Mouse (Mus musculus): ENCODE results near the gene Pex10.

Gene Pex10

DNA sequence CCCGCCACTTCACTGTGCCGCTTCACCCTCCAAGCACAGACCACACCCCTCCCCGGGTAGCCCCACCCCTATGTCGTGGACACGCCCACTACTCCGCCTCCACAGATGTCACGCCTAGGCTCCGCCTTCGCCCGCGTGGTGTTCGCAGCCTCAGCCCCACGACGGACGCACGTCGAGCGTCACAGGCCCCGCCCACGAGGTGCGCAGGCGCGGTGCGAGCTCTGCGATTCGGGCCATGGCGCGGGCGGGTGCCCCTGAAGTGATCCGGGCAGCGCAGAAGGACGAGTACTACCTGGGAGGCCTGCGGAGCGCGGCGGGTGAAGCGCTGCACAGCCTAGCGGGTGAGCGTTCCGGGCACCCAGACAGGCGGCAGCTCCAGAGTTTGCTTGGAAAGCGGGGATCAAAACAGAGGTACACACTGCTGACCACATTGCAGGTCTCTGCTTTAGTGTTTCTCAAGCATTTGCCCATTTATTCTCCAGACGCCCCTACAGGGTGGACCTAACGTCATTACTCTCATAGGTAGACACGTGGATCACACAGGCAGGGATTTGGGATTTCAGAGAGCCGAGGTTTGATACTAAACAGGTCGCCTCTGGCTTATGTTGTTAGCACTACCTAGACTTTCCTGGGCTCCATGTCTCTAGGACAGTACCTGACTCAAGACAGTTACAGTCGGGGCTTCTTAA is at the start of gene Pex10:
Gene Pex10, plus strand, starts transcription at position 183 of the 689 bp plus-strand sequence.
- DNase-seq = peak; percentile 97

DNA sequence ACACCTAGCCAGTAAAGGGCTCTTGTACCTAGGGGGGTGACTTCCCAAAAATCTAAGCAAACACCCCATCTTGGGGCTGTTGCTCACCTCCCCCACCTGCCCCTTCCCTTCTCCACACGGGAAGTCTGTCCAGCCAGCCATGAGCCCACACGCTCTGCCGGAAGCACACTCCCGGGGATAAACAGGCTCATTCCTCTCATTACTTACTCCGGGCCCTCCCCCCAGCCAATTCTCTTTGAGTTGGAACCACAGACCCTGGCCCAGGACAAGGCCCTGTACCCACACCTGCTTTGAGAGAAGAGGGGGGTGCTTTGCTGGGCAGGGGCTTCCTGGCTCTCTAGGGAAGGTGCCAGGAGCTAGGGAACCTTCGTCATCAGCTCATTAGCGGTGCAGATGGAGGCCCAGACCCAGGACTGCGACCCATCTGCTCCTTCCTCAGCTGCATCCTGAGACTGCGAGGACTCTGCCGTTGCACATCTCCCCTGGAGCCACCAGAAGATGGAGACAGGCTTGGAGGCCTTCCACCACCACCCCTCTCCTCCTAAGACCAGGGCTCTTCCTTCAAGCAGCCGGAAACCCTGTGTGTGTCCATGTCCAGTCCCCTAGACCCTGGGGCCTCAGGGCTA is 49.5 kb upstream of the Pex10 start:
- peak; percentile 69 for DNase-seq

DNA sequence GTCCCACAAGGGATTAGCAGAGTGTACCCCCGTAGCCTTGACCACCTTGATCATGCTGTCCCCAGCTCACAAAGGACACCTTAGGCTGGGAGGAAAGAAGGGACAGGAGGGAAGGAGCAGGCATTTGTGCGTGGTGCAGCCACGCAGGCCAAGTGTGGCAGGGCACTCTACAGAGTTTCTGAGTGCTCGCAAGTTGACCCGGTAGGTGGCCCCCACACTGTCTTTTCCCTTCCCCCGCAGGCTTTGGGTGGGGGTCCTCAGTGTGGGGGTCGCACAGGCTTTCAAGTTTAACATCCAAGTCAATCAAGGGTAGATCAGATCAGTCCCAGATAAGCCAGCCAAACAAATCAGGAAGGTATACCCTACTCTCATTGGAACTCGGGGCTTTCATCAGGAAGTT is 48.8 kb upstream of the Pex10 start:
- DNase-seq = no peak

DNA sequence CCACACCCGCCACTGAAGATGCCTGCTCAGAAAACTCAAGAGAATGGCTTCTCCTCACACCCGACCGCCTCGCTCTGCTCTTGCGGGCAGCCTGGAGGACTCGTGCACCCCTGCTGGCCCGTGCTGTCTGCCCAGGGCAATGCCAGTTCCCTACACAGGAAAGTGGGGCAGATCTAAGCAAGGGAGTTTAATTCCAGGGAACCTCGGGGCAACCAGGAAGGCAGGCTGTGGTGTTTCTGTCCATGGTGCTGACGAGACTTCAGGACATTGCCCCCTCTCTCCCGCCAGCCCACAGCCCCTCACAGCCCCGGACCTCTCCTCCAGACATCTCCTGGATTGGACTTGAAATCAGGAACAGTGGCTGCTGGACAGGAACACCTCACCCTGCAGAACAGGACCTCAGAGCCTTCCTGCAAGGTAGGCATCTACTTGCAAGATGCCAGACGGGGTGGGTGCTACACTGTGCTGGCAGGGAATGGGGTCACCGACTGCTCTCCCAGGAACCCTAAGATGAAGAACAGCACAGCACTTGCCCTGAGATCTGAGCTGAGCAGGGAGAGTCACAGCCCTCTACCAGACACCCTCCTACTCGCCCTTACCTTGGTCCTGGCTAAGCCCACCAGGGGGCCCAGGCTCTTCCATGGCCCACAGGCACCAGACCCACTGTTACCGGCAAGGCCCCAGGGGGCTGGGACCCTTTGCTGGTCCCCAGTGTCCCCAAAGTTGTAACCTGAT is 48.0 kb upstream of the Pex10 start:
- DNase-seq = peak; percentile 78

DNA sequence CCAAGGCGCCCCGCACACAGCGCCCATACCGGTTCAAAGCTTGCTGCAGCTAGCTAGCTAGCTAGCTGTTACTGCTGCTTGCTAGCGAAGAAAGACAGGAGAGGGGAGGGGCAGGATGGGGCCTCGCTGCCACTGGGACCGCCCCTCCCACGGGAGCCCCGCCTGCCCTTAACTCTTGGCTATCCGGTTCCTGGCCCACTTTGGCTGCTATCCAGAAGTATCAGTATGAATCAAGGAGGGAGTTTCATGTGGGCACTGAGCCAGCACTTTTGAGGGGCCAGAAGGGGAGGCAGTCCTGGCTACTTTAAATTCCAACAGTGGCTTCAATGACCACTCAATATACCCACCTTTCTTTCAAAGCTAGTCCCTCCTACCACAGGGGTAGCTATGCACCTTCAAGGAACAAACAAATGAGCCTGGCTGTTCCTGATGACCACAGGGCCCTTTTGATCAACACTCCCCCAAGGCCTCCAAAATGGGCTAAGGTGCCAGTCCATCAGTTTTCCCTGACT is 47.4 kb upstream of the Pex10 start:
- peak; percentile 90 for DNase-seq

DNA sequence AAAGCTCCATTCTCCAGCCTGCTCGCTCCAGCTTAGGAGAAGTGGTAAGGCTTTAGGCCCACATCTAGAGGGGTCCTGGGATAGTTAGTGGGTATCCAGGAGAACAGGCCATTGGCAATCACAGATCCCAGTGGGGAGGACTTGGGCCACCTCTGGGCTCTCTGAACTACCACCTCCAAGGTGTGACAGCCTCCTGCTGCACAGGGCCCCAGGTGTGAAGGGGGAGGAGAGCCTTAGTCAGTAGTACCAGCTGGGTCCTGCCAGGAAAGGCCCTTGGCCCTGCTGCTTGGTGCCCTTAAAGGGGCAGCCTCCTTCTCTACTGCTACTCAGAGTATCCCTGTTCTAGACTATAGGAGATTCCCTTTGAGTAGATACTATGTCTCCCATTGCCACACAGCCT is 46.7 kb upstream of the Pex10 start:
- no peak for DNase-seq

DNA sequence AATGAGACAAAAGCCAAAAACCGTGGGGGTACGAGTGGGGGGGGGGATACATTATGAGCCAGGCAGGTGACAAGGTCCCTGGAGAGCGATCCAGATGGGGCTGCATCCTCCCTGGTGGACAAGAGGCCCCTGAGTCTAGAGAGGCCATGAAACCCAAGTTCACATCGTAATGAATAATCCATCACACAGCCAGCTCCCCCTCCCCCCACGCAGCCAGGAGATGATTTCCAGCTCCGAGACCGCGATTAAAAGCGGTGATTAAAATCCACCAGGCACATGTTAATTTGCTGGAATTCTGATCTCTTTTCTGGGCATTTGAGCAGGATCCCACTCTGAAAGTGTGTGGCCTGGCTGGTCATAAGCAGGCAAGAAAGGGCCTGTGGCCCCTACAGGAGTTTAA is 46.0 kb upstream of the Pex10 start:
- DNase-seq = no peak

DNA sequence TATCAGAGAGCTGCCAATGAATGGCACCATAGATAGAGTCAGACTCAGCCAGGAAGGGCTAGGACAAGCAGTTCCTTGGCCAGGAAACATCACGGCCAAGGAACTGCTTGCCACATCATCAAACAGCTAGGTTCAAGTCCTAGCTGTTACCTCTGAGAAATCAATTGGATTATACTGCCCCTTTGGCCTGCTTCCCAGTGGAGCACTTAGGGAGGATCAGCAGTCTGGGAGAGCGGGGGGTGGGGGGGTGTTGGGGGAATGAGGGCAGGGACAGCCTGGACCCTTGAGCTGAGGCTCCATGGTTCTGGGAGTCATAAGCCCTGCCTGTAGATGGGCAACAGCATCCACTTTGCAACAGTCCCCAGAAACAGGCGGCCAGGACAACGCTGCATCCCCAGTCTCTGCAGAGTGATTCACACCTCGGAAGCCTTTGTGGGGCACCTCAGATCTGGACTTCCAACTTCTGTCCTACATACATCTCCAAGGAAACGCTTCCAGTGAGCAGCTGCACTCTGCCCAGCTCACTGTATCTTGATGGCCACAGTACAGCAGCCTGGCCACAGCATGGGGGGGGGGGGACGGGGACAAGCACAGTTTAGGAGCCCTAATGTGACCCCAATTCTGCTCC is 44.5 kb upstream of the Pex10 start:
- DNase-seq = no peak

DNA sequence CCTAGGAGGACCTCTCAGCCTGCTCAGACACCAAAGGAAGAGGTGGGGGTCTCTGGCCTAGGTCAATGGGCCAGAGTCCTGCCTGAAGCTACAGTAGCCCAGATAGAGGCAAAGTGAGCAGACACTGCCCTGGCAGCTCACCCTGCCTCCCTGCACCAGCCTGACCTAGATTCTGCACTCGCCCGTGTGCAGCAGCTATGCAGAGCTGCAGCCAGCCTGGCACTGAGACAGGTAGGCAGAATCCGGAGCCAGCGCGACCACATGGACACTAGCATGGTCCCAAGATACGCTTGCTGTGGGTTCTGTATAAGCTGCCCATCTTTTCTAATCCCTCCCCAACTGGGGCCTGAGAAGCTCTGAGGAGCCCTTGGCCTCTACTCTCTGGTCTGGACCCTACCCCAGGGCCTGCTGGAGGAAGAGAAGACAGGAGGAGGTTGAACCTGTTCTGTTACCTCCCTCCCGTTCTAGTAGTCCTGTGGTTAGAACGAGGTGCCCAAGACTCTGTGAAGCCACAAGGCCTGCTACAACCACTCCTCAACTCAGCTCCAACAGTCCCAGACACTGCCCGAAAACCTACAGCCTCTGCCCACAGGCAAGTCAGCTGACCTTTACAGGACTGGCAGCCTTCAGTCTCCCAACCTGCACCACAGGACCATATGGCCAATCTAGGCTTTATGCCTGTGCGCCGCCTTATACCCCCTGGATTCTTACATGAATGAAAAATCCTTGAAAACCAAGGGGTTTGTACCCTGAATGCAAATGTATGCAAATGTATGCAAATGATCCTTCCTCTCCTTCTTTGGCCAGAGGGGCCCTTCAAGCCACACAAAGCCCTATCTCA is 42.4 kb upstream of the Pex10 start:
- peak; percentile 82 for DNase-seq

DNA sequence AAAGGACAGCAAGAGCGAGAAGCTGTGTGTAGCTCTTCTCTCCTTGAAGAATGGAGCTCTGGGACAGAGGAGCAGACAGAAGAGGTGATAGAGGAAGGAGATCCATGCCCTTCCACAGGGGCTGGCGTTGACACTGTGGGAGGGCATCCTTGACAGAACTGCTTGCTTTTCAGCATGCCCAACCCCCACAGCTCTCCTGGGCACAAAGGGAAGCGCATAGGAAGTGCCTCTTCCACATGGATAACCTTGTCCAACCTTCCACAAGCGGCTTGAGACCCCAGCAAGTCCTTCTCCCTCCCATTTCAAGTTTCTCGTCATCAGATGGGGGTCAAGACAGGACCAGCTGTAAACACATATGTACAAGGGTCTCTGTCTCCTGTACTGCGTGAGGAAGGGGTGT is 33.7 kb upstream of the Pex10 start:
- DNase-seq = no peak

DNA sequence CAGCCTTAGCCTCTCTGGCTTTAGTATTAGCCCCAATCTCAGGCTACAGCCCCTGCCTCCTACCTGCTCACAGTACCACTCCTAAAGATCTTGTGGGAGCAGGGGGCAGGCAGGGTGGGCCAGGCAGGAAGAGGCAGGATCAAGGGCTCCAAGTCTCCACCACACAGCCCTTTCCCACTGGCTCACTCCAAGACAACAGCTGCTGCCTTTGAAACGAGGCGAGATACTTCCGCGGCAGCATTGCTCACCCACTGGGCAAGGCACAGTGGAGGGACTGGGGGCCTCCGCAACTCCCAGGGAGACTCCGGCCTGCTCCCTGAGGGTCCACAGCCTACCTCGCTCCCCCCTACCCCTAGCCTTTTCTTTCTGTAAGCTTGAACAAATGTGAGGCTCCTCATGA is 32.6 kb upstream of the Pex10 start:
- DNase-seq = no peak

DNA sequence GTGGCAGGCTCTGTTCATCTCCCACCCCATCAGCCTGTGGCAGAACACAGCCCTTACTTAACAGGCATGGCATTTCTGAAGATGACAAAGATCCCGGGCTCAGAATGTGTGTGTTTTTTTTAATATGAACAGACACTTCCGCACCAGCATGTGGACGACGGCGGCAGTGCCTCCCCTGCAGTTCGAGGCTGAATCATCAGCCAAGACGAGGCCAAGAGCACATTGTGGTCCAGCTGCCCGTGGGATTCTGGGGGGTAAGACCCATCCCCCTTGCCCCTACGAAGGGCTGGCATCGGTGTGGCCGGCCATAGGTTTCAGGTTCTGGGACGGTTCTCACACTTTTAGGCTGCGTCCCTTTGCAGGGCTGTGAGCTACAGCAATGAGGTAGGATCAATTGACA is 32.0 kb upstream of the Pex10 start:
- no peak for DNase-seq

DNA sequence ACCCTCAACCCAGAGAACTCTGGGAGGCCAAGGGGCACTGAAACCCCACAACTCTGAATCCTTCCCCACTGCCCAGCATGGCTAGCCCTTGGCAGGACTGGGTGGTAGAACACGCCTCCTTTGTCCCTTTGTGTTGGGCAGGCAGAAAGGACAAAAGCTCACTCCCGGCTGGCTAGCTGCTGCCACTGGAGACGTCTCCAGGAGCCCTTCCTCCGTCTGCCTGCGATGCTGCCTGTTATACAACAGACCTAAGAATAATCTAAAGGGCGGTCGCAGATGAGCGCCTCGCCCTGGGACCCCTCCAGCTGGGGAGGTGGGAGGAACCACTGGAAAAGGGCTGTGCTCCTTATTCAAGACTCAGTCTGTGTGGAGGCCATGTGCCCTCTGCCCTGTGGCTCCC is 26.6 kb upstream of the Pex10 start:
- no peak for DNase-seq

DNA sequence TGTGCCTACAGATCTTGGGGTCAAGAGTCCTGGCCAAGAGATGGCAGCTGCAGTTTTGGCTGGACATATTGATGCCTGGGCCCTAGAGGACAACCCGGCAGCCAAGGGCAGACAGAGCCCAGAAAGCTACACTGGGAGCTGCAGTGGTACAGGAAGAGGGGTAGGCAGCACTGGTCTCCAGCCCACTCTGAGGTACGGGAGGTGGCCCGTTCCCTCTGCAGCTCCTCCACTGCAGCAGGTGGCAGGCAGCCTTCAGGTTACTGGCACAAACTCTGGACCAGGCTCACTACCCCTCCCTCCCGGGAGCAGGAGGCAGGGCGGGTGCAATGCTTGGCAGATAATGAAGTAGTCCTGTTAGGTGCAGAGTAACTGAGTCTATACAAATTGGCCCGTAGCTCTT is 26.1 kb upstream of the Pex10 start:
- no peak for DNase-seq

DNA sequence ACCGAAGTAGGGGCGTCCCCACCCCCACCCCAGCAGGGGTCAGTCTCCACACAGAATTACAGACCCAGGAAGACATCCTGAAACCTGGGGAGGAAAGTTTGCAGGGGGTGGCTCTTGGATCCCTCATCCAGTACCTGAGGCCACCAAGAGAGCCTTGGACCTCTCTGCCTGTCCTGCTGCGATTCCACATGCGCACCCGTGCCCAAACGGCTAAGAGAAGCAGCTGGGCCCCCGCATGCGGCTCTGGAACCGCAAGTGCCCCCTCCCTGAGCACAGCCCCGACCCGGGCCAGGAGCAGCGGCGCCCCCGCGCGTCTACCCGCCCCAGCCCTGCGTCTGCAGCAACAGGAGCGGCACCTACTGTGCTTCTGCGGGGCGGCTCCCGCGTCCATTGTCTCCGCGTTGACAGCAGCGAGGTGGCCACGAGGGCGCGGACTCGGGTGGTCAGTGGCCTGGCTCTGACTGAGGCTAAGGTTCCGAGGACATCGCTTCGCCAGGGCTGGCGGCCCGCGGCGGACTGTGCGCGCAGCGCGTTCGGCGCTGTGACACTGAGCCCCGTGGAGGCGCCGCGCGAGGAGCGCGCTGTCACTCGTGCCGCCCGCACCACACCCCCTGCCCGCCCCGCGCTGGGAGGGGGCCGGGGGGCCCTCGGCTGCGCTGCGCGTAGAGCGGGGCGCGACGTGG is 24.1 kb upstream of the Pex10 start:
- DNase-seq = peak; percentile 54

DNA sequence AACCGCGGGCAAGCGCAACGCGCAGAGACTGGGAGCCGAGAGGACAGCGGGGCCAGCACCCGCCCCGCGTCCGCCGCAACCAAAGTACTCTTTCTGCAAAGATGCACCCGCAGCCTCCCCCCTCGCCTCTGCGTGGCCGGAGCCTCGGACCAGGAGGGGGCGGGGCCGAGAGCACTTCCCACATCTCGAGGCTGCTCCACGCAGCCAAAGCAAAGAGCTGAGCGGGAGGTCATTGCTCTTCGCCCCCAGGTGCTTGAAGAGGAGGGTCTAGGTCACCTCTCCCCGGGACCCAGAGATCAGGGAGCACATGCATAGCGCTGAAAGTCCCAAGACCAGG is 23.6 kb upstream of the Pex10 start:
- DNase-seq = no peak

DNA sequence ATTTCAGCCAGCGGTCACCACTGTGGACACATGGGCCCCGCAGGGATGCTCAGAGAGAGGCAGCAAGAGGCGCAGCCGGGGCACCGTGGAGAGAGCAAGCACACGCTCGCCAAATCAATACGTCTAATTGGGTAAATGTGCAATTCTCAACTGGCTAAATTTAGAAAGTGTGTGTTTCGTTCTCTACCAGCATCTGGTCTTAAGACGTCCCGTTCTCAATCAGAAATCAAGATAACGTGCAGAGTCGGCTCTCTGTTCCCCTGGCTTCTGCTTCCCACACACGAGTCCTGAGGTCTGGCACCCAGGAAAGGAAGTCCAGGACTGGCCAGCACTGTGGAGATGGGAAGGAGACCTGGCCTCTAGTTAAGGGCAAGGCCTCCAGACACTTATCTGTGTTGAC is 20.2 kb upstream of the Pex10 start:
- DNase-seq = no peak

DNA sequence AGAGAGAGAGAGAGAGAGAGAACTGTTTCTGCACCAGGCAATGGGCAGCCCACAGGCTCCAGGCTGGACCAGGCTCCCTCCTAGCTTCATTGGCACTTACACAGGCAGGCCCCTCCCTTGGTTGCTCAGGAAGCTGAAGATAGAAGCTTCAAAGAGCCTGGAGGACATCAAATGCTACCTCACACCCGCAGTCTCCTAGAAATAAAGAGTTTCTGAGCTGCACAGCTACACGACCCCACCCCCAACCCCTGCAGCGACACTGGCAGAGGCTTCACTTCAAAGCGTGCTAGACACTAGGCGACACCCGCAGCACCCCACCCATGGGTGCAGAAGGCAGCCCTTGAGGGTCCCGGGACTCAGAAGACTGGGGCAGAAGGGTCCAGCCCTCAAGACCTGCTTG is 16.7 kb upstream of the Pex10 start:
- DNase-seq = no peak

DNA sequence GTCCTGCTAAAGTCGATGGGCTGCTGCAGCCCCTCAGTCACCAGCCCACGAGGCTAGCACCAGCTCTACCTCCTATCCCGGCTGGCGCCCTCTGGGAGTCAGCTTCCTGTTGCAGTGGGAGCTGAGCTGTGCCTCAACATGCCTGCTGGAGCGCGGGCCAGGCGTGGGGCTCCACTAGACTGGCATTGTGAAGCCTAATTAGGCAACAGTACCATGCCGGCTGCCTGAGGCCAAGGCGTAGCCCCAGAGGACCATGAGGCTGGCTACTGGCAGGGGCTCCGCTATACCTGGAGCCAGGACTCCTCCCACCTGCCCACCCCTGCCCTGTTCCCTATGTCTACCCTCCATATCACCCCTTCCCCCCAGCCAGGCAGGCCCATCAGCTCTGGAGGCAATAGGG is 10.1 kb upstream of the Pex10 start, which contains the start of gene Plch2:
Gene Plch2, minus strand, starts transcription at position 61 of the 400 bp plus-strand sequence.
- DNase-seq = no peak

DNA sequence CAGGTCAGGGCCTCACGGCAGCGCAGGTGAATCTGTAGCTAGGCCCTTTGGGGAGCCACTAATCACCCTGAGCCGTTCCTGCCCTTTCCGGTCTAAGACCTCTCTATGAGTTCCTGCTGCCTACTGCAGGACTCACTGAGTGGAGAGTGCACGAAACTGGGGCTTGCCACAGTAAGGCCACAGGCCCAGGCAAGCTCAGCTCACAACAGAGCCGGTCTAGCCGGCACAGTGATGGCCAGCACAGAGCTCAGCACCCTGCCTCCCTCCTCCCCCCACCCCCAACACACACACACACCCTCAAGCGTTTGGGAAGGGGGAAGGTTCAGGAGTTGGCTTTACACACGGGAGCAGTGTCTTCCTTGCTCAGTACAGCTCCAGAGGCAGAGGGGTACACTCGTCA is 8.5 kb upstream of the Pex10 start:
- no peak for DNase-seq

DNA sequence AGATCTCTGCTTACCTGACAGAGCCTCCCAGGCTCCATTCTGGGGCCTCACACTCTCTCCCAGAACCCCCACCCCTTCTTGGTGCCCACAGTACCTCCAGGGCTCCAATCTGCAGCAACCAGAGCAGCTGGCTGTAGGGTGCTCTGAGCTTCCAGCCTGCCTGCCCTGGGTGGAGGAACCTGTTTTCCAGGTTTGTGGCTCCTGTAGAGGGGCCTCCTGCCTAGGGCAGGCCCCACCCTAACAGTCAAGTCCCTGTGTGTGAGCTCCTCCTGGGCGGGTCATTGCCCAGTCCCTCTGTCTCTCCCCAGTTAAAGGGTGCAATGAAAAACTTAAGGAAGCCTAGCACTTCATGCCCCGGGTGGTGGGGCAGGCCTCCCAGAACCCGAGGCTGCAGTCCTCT is 2.9 kb upstream of the Pex10 start:
- no peak for DNase-seq

DNA sequence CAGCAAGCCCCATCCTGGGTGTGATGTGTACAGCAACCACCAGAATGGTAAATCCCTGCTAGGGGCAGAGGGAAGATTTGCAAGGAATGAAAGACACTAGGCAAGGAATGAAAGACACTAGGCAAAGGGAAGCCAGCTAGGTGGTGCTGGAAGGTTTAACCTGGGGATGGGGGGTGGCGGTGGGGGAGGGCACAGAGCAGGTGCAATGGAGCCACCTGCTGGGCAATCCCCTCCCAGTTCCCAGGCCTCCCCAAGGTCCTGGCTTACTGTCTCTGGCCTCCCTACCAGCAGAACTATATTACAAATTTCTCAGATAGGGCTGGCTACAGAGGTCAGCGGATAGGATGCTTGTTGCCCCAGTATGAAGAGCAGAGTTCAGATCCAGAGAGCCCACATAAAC is 2.3 kb upstream of the Pex10 start:
- no peak for DNase-seq
